Comparison of ENCODE assay signal across 9 mouse cellular contexts in genomic region chr2:33154751-33155372, GRCm38 (mm10). TPM values are rescaled to one million over a fixed set of nuclear protein-coding genes. Genes with fewer than 3 reads are reported as not detected.
DNase-seq lines count a peak whose midpoint lies in the region; ATAC-seq and TF ChIP-seq lines count a peak whose summit lies in the region.
"Had no signal": no experiment of that assay in that cellular context is flagged by ENCODE, and none has a peak within 500 bp of the region (broad histone marks: within the 10 kb centered on the region; RNA-seq: fewer than 3 reads in every experiment).

No protein-coding gene starts in this region.

- H3K27me3 ChIP-seq in kidney, adult 2 months (replicated peaks; ENCODE audit: control insufficient read depth, insufficient read depth, low read length) = no peaks in the 10 kb centered on the region
- no peaks in the 10 kb centered on the region for H3K27me3 ChIP-seq in limb, embryonic 11.5 days (ENCODE audit: control insufficient read depth, insufficient read depth, low read length)
- no peaks in the 10 kb centered on the region for H3K27me3 ChIP-seq in stomach, embryonic 15.5 days (replicated peaks)

- H3K4me1 ChIP-seq in kidney, adult 2 months (ENCODE audit: control insufficient read depth, insufficient read depth, low read length) = peaks cover 4% of the 10 kb centered on the region; the same call in 1 of the 2 replicates
- no peaks in the 10 kb centered on the region for H3K4me1 ChIP-seq in limb, embryonic 11.5 days (ENCODE audit: control insufficient read depth, insufficient read depth, low read length)
- no peaks in the 10 kb centered on the region for H3K4me1 ChIP-seq in stomach, embryonic 15.5 days

- H3K9ac ChIP-seq in limb, embryonic 11.5 days (ENCODE audit: low read length) = no peak overlapping the region
- H3K9ac ChIP-seq in stomach, embryonic 15.5 days = no peak overlapping the region

- ATAC-seq in limb, embryonic 11.5 days (ENCODE audit: insufficient number of reproducible peaks, low FRiP score, low TSS enrichment, low read depth) = no peak; the same call in 1 of the 2 replicates
- ATAC-seq in stomach, embryonic 15.5 days (ENCODE audit: insufficient read depth, low FRiP score, low read depth) = peak; percentile 40; the same call in 1 of the 2 replicates

- intact Hi-C loops in gastrocnemius, postnatal 36 days (cut with DNase I) = loop anchor here (1.0 to 5.0 kb wide), 3 partner anchors 62 to 248 kb away; partner anchors contain the start of gene Angptl2

- WGBS in kidney, adult 2 months = 17% methylated on average over 5 of the region's 5 CpGs
- 20% methylated on average over 5 of the region's 5 CpGs for WGBS in limb, embryonic 11.5 days
- 25% methylated on average over 5 of the region's 5 CpGs for WGBS in stomach, embryonic 15.5 days

- TF ChIP-seq POLR2A in kidney, adult 2 months (IDR thresholded peaks at IDR 0.05; ENCODE audit: low read depth, low read length) = no peak

- peak; percentile 98 for TF ChIP-seq CTCF in kidney, adult 2 months (conservative IDR thresholded peaks at IDR 0.05; ENCODE audit: insufficient read depth, insufficient read length, low read depth, low read length)

- H3K27ac ChIP-seq in kidney, adult 2 months (ENCODE audit: insufficient read depth, low read depth, low read length) = no peak overlapping the region
- H3K27ac ChIP-seq in limb, embryonic 11.5 days (replicated peaks; ENCODE audit: low read depth, low read length) = no peak overlapping the region
- H3K27ac ChIP-seq in stomach, embryonic 15.5 days = no peak overlapping the region

- H3K36me3 ChIP-seq in kidney, adult 2 months (ENCODE audit: control insufficient read depth, insufficient read depth, low read length) = no peaks in the 10 kb centered on the region
- H3K36me3 ChIP-seq in limb, embryonic 11.5 days (ENCODE audit: control insufficient read depth, insufficient read depth, low read length) = no peaks in the 10 kb centered on the region
- no peaks in the 10 kb centered on the region; the same call in 1 of the 2 replicates for H3K36me3 ChIP-seq in stomach, embryonic 15.5 days

- no peaks in the 10 kb centered on the region for H3K9me3 ChIP-seq in limb, embryonic 11.5 days (ENCODE audit: control insufficient read depth, low read length)
- H3K9me3 ChIP-seq in stomach, embryonic 15.5 days = no peaks in the 10 kb centered on the region

- DNase-seq in A20 (ENCODE audit: low read depth, low spot score) = peak; percentile 64
- peak; percentile 51 for DNase-seq in adrenal gland, adult 8-10 months
- peak; percentile 69 for DNase-seq in embryo, embryonic 11.5 days (ENCODE audit: low read depth, low spot score)
- peak; percentile 61 to 68 for DNase-seq in gastrocnemius, postnatal 36 days
- DNase-seq in kidney, adult 2 months = peak; percentile 85
- DNase-seq in limb, embryonic 11.5 days (ENCODE audit: low spot score) = peak; percentile 88
- peak; percentile 73 for DNase-seq in naive thymus-derived CD4-positive, alpha-beta T cell, adult 2 months (ENCODE audit: low read depth)

- H3K4me3 ChIP-seq in kidney, adult 2 months (ENCODE audit: insufficient read depth, low read depth, low read length) = no peak overlapping the region
- H3K4me3 ChIP-seq in limb, embryonic 11.5 days (ENCODE audit: low read depth, low read length) = no peak overlapping the region
- no peak overlapping the region for H3K4me3 ChIP-seq in stomach, embryonic 15.5 days (replicated peaks)
- H3K4me3 ChIP-seq: erythroblast, embryonic 14.5 days had no signal

- H3K4me2 ChIP-seq in limb, embryonic 11.5 days (ENCODE audit: low read depth, severe bottlenecking) = no peak overlapping the region
- no peak overlapping the region for H3K4me2 ChIP-seq in stomach, embryonic 15.5 days

RNA-seq across cellular contexts. Expression of gene Garnl3, which starts 23.4 kb away (rescaled TPM):
- 10 to 100 TPM; 12.7 to 29.6 (median 19.1) TPM for total RNA-seq in adrenal gland, adult 8-10 months (2022)
- total RNA-seq in gastrocnemius, postnatal 36 days (2021) = under 1 TPM; 0.64 to 0.69 TPM
- 1.1 and 1.2 TPM in 2 replicates for polyA plus RNA-seq in kidney, adult 2 months (2012; rRNA removed)
- 10.4 and 13.1 TPM in 2 replicates for polyA plus RNA-seq in limb, embryonic 11.5 days (2014; fragmentation: Nextera tagmentation; extraction: Ambion mirVana)
- polyA plus RNA-seq in stomach, embryonic 15.5 days (2015; fragmentation: Nextera tagmentation; extraction: Ambion mirVana) = 14.0 and 14.4 TPM in 2 replicates
- polyA plus RNA-seq: erythroblast, embryonic 14.5 days had no signal
